Mouse (Mus musculus) mouse embryonic stem cell (cell line): ENCODE measurements around the gene Pip4k2a.

Experiments
- in situ Hi-C, 2 experiments: fragments of 300-500 bp; cut with MboI; formaldehyde crosslinking; loops; 1 replicate in 1 of 2; 3 replicates in 1 of 2; pipeline ENCODE4 v1.14.3; 2019 to 2020; ENCODE audit warnings: low sequenced_read_pairs in 2 of 2, low pct_unique_long_range_greater_than_20kb in 1 of 2, mixed read lengths in 1 of 2; ENCODE audit not compliant: unreplicated experiment in 1 of 2

Gene Pip4k2a

GRCm38 (mm10) chr2:18874063-18874462 is 123.9 kb downstream of the Pip4k2a start:
- in situ Hi-C loops = no loop called here

- in situ Hi-C loops = no loop called here
Measured at GRCm38 (mm10) chr2:18873440-18873839, 124.5 kb downstream of the Pip4k2a start.

- in situ Hi-C loops = no loop called here
Measured at GRCm38 (mm10) chr2:18872797-18873196, 125.1 kb downstream of the Pip4k2a start.

GRCm38 (mm10) chr2:18871087-18871486 is 126.8 kb downstream of the Pip4k2a start:
- in situ Hi-C loops = no loop called here

- in situ Hi-C loops = no loop called here
Measured at GRCm38 (mm10) chr2:18867069-18867468, 130.9 kb downstream of the Pip4k2a start.

- in situ Hi-C loops = no loop called here
Measured at GRCm38 (mm10) chr2:18864719-18865118, 133.2 kb downstream of the Pip4k2a start.

DNA sequence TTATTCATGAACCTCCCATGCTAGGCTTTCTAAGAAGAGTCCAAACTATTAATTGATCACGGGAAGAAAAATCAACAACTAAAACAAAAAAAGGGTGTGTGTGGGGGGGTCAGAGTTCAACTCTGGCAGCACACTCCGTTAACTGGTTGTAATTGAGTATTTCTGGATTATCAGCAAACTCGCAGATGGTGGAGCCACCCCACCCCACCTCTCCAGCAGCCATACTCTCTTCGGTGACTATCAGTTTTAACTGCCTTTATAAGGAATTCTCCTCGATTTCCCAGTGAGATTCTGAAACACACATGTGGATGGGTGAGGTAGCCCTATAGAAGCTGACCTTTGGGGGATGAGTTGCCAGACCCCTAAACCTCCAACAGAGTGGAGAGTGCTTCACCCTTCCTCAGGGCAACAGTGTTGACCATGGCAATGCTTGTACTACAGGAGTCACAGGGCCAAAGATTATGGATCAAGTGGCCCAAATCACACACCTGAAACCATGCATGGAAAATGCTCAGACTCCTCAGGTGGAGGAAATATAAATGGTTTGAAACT is 136.2 kb downstream of the Pip4k2a start:
- in situ Hi-C loops = no loop called here

GRCm38 (mm10) chr2:18860686-18861085 is 137.2 kb downstream of the Pip4k2a start:
- in situ Hi-C loops = no loop called here

DNA sequence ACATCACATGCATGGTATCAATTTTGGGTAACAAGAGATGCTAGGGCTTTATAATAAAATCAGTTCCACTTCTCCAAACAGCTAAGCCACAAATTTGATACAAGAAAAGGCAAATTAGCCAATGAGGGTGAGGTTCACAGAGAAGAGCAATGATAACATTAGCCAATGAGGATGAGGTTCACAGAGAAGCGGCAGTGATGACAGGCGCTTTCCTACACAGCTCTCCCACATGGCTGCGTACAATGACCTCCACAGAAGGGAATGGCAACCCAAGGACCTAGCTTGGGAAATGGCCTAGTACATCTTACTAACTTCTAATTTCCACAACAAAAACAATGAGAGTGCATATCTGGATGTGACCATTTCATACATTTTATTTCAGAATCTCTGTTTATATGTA is 140.0 kb downstream of the Pip4k2a start:
- in situ Hi-C loops = no loop called here

GRCm38 (mm10) chr2:18856461-18856860 is 141.5 kb downstream of the Pip4k2a start:
- in situ Hi-C loops = no loop called here

DNA sequence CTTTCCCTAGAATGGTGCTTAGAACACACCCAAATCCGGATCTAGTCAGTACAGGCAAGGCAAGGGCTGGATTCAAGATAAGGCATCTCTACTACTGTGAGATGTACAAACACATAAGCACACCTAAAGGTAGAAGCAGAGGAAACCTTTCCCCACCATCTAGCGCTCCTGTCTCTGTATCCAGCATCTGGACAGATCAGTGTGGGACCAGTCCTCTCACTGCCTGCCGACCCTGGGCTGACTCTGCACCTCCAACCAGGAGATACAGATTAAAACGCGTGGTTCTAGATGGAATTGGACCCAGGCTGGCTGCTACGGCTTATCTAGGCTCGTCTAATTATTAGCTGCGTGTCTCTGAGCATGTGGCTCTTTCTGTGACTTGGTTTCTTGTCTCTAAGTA is 142.7 kb downstream of the Pip4k2a start:
- in situ Hi-C loops = no loop called here

DNA sequence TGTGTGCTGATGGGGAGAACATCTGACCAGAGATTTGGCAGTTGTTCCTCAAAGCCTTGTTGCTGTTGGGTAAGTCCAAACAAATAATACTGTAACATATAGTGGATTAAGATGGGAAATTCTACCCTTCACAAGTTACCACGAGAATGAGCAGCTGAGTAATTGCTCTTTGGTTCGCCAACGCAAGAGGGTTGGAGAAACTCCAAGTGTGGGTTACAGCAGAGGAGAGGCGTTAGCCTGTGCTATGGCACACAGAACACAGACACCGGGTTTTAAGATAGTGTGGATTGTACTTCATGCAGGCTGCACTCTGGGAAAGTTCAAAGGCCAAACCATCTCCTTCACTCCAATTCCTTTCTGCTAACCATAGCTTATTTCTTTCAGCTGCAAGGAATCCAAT is 144.6 kb downstream of the Pip4k2a start:
- in situ Hi-C loops = no loop called here

DNA sequence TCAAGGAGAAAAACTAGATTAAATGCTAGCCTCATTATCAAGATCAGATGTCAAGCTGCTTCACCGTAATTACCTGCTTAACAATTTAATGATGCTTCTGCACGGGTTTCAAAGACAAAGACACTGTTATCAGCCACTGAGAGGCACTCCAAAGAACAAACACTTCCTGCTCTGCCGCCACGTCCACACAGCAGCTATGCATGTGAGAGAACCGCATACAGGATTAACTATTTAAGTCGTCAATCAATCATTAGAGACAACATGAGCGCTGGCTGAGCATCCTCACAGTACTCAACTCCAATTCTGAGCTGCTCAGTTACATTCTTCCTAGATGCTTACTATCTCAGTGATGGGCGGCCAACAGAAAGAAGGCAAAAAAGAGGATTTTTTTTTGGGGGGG is 147.3 kb downstream of the Pip4k2a start:
- in situ Hi-C loops = no loop called here

GRCm38 (mm10) chr2:18848074-18848629 is 149.8 kb downstream of the Pip4k2a start:
- in situ Hi-C loops = no loop called here

- in situ Hi-C loops = no loop called here
Measured at GRCm38 (mm10) chr2:18842527-18842926, 155.4 kb downstream of the Pip4k2a start.

GRCm38 (mm10) chr2:18841051-18841450 is 156.9 kb downstream of the Pip4k2a start:
- in situ Hi-C loops = no loop called here

GRCm38 (mm10) chr2:18839532-18839931 is 158.4 kb downstream of the Pip4k2a start:
- in situ Hi-C loops = no loop called here

DNA sequence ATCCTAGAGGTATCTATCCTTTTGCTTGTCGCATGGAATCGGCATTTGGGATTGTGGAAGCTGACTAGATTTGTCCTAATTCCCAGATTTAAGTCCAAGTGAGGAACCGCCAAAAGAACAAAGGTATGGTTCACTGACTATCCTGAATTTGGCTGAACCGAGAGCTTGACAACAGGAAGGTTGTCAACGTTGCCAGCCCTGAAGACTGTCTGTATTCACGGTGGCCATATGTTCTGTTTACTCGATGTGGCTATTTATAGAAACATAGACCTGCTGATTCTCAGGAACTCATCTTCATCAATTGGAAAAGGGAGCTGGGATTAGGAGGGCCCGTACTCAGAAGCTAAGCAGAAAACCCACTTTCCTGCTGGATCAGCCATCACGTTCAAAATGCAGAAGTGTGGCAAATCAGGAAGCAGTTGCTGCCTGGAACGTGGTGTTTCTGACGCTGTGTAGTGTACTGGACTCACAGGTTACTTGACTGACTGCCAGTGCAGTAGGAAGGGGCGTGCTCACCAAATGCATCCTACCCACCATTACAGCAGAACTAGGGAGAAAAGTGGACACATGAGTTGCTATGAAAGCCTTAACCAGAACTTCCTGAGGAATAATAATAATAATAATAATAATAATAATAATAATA is 162.5 kb downstream of the Pip4k2a start:
- in situ Hi-C loops = no loop called here

- in situ Hi-C loops = no loop called here
Measured at GRCm38 (mm10) chr2:18833024-18833590, 164.8 kb downstream of the Pip4k2a start.
